Mouse (Mus musculus): ENCODE results near the gene 1700016H13Rik. TPM values are rescaled to one million over a fixed set of nuclear protein-coding genes. Genes with fewer than 3 reads are reported as not detected.

1700016H13Rik gene
- total RNA-seq, 2 experiments from 2014 or later: not detected

- intact Hi-C loops (cut with DNase I): no loop called here
- DNase-seq (ENCODE audit: extremely low spot score in 1 of 2, low spot score in 2 of 2): no peak
These were observed 35.4 kb downstream of the 1700016H13Rik start for GRCm38 (mm10) chr5:103620301-103620973.

- no peak for DNase-seq (ENCODE audit: extremely low spot score in 1 of 2, low spot score in 2 of 2)
- intact Hi-C loops (cut with DNase I): no loop called here
These were observed 38.6 kb downstream of the 1700016H13Rik start for GRCm38 (mm10) chr5:103617191-103617590.

GRCm38 (mm10) chr5:103614356-103614755 is 41.5 kb downstream of the 1700016H13Rik start:
- DNase-seq (ENCODE audit: extremely low spot score in 1 of 2, low spot score in 2 of 2): no peak
- intact Hi-C loops (cut with DNase I): no loop called here

- intact Hi-C loops (cut with DNase I): no loop called here
- no peak for DNase-seq (ENCODE audit: extremely low spot score in 1 of 2, low spot score in 2 of 2)
These were observed 43.5 kb downstream of the 1700016H13Rik start for GRCm38 (mm10) chr5:103612316-103612715.

- intact Hi-C loops (cut with DNase I): no loop called here
- DNase-seq (ENCODE audit: extremely low spot score in 1 of 2, low spot score in 2 of 2): no peak
These were observed 44.8 kb downstream of the 1700016H13Rik start for GRCm38 (mm10) chr5:103610856-103611472.

- intact Hi-C loops (cut with DNase I): no loop called here
These were observed 45.7 kb downstream of the 1700016H13Rik start for GRCm38 (mm10) chr5:103610148-103610547.

GRCm38 (mm10) chr5:103605707-103606106 is 50.1 kb downstream of the 1700016H13Rik start:
- no peak for DNase-seq (ENCODE audit: extremely low spot score in 1 of 2, low spot score in 2 of 2)
- intact Hi-C loops (cut with DNase I): no loop called here

More at GRCm38 (mm10) chr5:103610148-103610547, 45.7 kb downstream of the 1700016H13Rik start:
- no peak for DNase-seq (ENCODE audit: extremely low spot score in 1 of 2, low spot score in 2 of 2)

GRCm38 (mm10) chr5:103603115-103603893 is 52.5 kb downstream of the 1700016H13Rik start:
- DNase-seq (ENCODE audit: extremely low spot score in 1 of 2, low spot score in 2 of 2): no peak
- intact Hi-C loops (cut with DNase I): no loop called here

- intact Hi-C loops (cut with DNase I): no loop called here
These were observed 56.9 kb downstream of the 1700016H13Rik start for GRCm38 (mm10) chr5:103598881-103599280.

GRCm38 (mm10) chr5:103598264-103598663 is 57.5 kb downstream of the 1700016H13Rik start:
- no peak for DNase-seq (ENCODE audit: extremely low spot score in 1 of 2, low spot score in 2 of 2)
- intact Hi-C loops (cut with DNase I): no loop called here

More at GRCm38 (mm10) chr5:103598881-103599280, 56.9 kb downstream of the 1700016H13Rik start:
- DNase-seq (ENCODE audit: extremely low spot score in 1 of 2, low spot score in 2 of 2): no peak

Other genes starting within 250 kb of the 1700016H13Rik start
- gene Ptpn13, start 230.8 kb downstream of the 1700016H13Rik start, total RNA-seq (2021): 1 to 10 TPM; 7.6 to 8.2 TPM
- under 1 TPM in 1 of 2 experiments, not detected in 1; 0.15 TPM for gene Slc10a6, start 26.6 kb downstream of the 1700016H13Rik start, total RNA-seq (2021)
- gene Aff1, start 36.4 kb upstream of the 1700016H13Rik start, total RNA-seq (2021): 1 to 10 TPM; 5.2 to 8.9 TPM

All from left cerebral cortex, postnatal 10 days (tissue).